Mouse (Mus musculus) G1E (cell line): ENCODE results near the gene Vamp3.

Source experiments
- CTCF ChIP-seq: IDR thresholded peaks from 2 replicates; pipeline ENCODE4 v1.5.1; 2012; ENCODE audit warnings: low read depth, low read length, inconsistent platforms, mixed read lengths
- GATA1 ChIP-seq: IDR thresholded peaks from 2 replicates; pipeline ENCODE4 v1.6.1; 2012; ENCODE audit warnings: borderline replicate concordance, low read length, inconsistent platforms, mixed read lengths
- POLR2AphosphoS5 ChIP-seq: IDR thresholded peaks from 2 replicates; pipeline ENCODE4 v1.6.1; 2012; ENCODE audit warnings: low read depth, low read length, inconsistent platforms; ENCODE audit not compliant: insufficient replicate concordance
- TAL1 ChIP-seq: conservative IDR thresholded peaks from 2 replicates; pipeline ENCODE4 v1.6.1; 2012; ENCODE audit warnings: low read depth, low read length, inconsistent platforms, mixed read lengths

DNA sequence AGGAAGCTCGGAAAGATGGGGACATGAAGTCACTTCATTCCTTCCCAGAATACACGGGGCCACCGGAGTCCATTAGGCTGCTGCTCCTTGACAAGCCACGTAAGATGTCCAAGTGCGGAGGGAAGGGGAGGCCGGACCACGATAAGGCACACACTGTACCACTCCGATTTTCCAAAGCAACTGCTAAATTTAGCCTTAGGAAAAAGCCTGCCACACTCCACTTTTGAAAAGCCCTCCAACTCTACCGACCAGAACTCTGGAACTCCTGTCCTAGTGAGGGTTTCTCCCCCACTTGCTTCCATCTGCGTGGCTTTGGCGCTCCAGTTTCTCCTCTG lies 39.3 kb upstream of the Vamp3 start:
- TF ChIP-seq CTCF (no peak), GATA1 (no peak), TAL1 (no peak), POLR2AphosphoS5 (no peak)
